ENCODE assay signal across 19 mouse cellular contexts in the genomic region with DNA sequence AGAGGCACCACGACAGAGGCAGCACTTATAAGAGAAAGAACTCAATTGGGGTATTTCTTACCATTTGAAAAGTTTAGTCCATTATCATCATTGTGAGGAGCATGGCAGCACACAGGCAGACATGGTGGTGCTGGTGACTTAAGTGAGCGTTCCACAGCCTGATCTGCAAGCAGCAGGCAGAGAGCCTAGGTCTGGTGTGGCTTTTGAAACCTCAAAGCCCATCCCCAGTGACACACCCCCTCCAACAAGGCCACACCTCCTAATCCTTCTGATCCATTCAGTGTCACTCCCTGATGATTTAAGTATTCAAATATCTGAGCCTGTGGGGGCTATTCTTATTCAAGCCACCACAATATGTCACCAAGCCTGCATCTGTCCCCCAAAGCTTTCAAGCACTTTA. TPM values are rescaled to one million over a fixed set of nuclear protein-coding genes. Genes with fewer than 3 reads are reported as not detected.
"Had no signal": no experiment of that assay in that cellular context is flagged by ENCODE, and none has a peak within 500 bp of the region (broad histone marks: within the 10 kb centered on the region; RNA-seq: fewer than 3 reads in every experiment).

No protein-coding gene starts in this region.

- DNase-seq: retina, postnatal 1 day; right cerebral cortex, adult 18-20 months; right cerebral cortex, postnatal 14 days; right cerebral cortex, postnatal 25 days; right cerebral cortex, postnatal 4 days; spleen, adult 18-20 months; thymus, adult 18-20 months; thymus, adult 2 months; thymus, postnatal 14 days; thymus, postnatal 25 days; thymus, postnatal 36 days; thymus, postnatal 4 days had no signal

- H3K27me3 ChIP-seq: neural tube, embryonic 15.5 days; stomach, embryonic 15.5 days had no signal

- H3K9ac ChIP-seq: neural tube, embryonic 15.5 days; stomach, embryonic 15.5 days had no signal

- H3K9me3 ChIP-seq: neural tube, embryonic 15.5 days; stomach, embryonic 15.5 days had no signal

- H3K4me2 ChIP-seq: neural tube, embryonic 15.5 days; stomach, embryonic 15.5 days had no signal

- H3K36me3 ChIP-seq: neural tube, embryonic 15.5 days; stomach, embryonic 15.5 days had no signal

- H3K27ac ChIP-seq: neural tube, embryonic 15.5 days; stomach, embryonic 15.5 days; stomach, postnatal 0 days had no signal

- H3K4me1 ChIP-seq: stomach, embryonic 15.5 days had no signal

- H3K4me3 ChIP-seq: neural tube, embryonic 15.5 days; stomach, embryonic 15.5 days had no signal

RNA-seq across cellular contexts. Expression of a gene that starts 12.0 kb away (rescaled TPM):
- polyA plus RNA-seq: small intestine, adult 2 months; thymus, postnatal 0 days had no signal

RNA-seq across cellular contexts. Expression of a gene that starts 30.4 kb away (rescaled TPM):
- total RNA-seq: neutrophil, adult 5-6 weeks had no signal
- polyA plus RNA-seq: stomach, embryonic 14.5 days had no signal
